Mouse (Mus musculus): ENCODE data around the gene Iqcf6.
A peak's percentile ranks its signal among the peaks of the same experiment; 100 is the strongest.

Iqcf6 gene

DNA sequence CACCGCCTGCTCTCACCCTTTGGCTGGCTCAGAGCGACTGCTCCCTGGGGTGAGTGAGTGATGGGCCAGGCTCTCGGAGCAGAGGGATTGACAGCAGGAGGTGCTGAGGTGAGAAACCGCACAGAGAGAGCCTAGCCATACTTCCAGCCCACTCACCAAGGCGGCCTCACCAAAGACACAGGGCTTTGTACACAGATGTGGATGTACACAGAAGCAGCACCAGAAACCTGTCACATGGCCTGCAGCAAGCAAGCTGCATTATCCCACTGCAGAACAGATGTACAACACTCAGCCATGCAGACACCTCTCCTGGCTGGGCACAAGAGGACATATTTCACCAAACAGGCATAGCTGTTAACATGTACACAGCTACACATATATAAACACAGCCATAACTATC lies 31.2 kb downstream of the Iqcf6 start:
- DNase-seq (ENCODE audit: low read depth) = no peak

DNA sequence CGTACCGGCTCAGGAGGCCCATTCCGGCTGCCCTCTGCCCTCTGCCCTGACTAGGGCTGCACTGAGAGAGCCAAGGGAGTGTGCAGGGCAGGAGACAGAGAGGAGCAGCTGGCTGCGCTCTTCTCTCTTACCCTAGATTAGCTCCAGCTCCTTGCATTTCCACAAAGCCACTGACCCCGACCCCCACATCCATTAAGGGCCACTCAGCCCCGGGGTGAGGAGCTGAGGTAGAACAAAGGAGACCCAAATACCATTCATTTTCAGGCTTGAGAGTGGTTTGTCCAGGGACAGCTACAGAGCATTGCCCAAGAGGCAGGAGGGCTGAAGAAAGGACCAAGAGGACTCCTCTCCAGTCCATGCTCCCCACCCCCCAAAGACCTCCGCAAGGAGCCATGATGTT lies 33.1 kb downstream of the Iqcf6 start:
- DNase-seq (ENCODE audit: low read depth) = no peak

DNA sequence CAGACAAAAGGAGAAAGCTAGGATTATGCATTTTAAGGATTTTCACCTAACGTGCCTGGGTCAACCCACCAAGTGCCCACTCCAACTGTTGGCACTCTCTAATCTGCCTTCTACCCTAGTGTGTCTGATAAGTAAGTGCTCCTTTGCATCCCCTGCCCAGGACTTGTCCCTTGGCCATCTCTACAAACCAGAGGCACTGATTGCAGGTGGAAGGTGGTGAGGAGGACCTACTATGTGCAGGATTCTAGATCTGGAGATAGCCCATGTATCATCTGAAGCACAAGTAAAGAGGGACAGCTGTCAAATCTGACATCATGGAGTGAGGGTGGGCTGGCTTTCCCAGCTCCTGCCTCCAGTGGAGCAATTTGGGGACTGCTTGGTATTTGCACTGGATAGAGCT lies 33.6 kb downstream of the Iqcf6 start:
- no peak for DNase-seq (ENCODE audit: low read depth)

DNA sequence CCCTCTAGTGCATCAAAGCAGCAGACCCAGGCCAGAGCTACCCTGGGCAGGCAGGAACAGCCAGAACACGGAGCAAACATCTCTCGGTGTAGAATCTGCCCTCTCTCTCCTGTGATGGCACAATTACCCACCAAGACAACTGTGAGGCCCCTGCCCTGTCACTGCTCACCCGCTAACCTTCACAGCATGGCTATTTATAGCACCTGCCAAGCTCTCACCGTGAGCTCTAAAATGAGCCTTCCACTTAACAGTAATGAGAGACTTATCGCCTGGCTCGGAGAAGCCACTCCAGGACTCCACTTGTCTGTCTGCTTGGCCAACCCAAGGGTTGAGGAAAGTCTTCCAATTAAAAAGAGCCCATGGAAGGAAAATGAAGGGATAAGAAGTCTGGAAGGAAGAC lies 36.8 kb downstream of the Iqcf6 start:
- no peak for DNase-seq (ENCODE audit: low read depth)

DNA sequence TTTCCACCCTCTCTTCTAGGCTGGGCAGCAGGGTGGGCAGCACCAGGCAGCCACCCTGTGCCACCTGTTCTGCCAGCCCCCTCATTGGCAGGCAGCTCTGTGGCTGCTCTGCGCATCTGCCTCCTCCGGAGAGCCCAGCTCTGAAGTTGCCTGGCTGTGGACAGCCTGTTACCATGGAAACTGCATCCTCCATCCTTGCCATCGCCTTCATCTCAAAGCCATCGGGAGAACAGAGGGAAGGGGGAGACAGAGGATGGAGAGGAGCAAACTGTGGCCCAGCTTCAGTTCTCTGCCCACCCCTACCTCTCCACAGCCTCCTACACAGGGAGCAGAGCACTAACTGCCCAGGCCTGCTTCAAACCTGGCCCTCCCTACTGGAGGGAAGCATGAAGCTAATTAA lies 38.1 kb downstream of the Iqcf6 start:
- DNase-seq (ENCODE audit: low read depth) = no peak

DNA sequence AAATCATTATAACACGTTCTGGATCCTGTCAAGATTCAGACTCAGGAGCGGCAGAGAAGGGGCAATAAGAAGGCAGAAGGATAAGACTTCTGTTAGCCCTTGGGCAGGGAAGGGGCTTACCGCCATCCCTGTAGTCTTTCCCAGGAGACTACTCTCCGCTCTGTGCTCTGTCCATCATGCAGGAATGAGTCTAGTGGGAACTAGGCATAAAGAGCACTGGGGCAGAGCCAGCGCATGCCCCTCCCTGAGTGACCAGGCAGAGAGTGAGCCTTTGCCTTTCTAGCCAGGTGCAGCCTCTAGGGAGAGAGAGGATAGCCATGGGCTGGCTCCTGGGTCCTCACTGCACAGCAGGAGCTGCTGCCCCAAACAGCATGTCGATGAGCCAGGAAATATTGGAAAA lies 38.5 kb downstream of the Iqcf6 start:
- no peak for DNase-seq (ENCODE audit: low read depth)

DNA sequence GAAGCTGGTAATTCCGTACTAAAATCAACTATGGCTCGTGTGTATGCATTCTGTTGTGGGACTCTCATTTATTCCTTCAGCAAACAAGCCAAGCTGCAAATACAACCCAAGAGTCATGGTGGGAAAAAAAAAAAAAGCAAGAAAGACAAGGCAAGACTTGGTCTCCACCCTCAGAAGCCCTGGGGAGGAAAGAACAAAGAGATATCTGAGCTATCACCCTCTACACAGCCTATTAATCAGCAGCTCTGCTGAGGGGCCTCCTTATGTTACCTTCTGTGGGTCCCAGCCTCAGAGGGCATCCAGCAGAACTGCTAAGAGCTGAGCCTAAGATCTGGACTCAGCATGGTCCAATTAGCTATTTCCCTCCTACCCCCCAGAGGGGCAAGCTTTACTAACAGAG lies 47.5 kb downstream of the Iqcf6 start:
- no peak for DNase-seq (ENCODE audit: low read depth)

DNA sequence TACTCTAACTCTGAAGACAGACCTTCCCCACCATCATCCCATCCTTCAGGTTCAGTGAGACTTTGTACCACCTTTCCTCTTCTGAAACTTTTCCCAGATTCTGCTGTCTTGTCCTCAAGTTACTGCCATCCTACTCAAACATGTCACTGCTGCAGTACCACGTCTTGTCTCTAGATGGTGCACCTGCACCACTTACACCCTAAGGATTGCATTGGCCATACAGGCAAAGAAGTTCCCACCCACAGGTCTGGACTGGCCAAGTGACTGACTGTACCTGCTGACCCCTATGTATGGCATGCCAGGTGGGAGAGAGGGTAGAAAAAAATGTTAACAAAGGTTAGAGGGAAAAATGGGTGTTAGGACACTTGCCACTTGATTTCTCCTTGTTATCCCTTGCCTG lies 49.1 kb downstream of the Iqcf6 start:
- DNase-seq (ENCODE audit: low read depth) = peak; percentile 85

DNA sequence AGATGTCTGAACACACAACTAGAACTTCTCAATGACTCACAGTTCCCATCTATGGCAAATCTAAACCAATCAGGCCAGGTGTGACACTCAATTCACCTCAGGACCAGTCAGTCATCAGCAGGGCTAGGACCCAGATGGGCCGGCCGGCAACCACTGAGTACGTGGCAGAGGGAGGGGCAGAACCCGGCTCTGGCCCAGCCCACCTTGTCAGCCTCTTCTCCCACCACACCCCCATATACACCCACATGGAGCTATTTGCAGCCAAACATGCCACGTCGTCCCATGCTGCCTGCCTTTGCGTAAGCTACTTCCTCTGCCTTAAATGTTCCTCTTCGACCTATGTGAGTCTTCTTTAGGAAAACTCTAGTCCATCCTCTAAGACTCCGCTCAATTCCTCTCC lies 49.6 kb downstream of the Iqcf6 start:
- no peak for DNase-seq (ENCODE audit: low read depth)

DNA sequence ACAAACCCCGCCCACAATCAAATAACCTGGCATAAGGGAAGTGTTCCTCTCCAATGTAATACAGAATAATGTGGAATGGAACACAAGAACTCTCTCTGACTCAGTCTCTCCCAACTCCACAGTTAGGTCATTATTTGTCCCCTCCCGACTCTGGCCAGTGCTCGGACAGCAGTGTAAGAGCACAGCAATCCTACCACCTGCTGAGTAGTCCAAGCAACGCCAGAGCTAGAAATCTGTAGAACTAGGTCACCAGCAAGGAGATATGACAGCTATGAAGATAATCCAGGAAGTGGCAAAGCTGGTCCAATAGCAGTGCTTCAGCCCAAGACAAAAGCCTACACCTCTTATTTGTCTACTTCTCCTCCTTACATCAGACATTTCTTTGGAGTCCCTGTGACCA lies 50.2 kb downstream of the Iqcf6 start:
- DNase-seq (ENCODE audit: low read depth) = no peak

Data from naive thymus-derived CD4-positive, alpha-beta T cell, adult 2 months (primary cell).